Mouse (Mus musculus): Measurements from ENCODE around the gene 9530068E07Rik. TPM values are rescaled to one million over a fixed set of nuclear protein-coding genes. Genes with fewer than 3 reads are reported as not detected.
"Not testable (repeated sequence)": the region's sequence is repeated elsewhere in the genome, so short reads cannot be mapped to it uniquely, and the experiment has no call there.

9530068E07Rik gene
- polyA plus RNA-seq, 1 experiment from 2014 or later, result 185 TPM

DNA sequence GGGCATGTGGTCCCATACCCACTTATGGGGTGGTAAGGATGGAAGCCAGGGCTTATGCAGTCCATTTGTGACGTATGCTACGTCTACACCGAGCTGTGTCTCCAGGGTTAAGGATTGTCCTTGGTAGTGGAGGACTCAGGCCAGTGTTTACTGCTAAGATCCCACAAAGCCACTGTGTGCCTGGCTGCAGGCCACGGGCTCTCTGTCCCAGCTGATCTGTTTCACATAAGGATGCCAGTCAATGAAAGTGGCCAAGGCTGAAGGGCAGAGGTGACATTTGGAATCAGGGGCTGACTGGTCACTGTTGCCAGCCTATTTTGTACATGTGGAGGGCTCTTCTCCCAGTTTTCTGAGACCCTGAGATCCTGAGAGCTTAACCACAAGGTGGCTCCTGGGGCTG, 18.6 kb upstream of the 9530068E07Rik start:
- no peaks in the 10 kb centered on the region for H3K9me3 ChIP-seq
- 88% methylated on average over 4 of the region's 4 CpGs for WGBS
- no peak for ATAC-seq (ENCODE audit: insufficient read depth, low FRiP score, low read depth)

GRCm38 (mm10) chr11:52379241-52379640, 17.0 kb upstream of the 9530068E07Rik start:
- no peak overlapping the region for H3K4me2 ChIP-seq
- no peak for ATAC-seq (ENCODE audit: insufficient read depth, low FRiP score, low read depth)
- no peaks in the 10 kb centered on the region for H3K27me3 ChIP-seq (replicated peaks)
- H3K27ac ChIP-seq, result no peak overlapping the region
- peaks cover 39% of the 10 kb centered on the region for H3K36me3 ChIP-seq
- 93% methylated on average over 3 of the region's 3 CpGs for WGBS
- no peaks in the 10 kb centered on the region for H3K4me1 ChIP-seq
- H3K9me3 ChIP-seq, result no peaks in the 10 kb centered on the region
- no peak overlapping the region for H3K9ac ChIP-seq
- H3K4me3 ChIP-seq (replicated peaks), result no peak overlapping the region

More for the DNA sequence above, 18.6 kb upstream of the 9530068E07Rik start:
- Histone ChIP-seq H3K4me2 (no peak overlapping the region), H3K27me3 (replicated peaks) (no peaks in the 10 kb centered on the region), H3K9ac (no peak overlapping the region), H3K27ac (no peak overlapping the region), H3K4me1 (no peaks in the 10 kb centered on the region), H3K36me3 (peaks cover 29% of the 10 kb centered on the region), H3K4me3 (replicated peaks) (no peak overlapping the region)

DNA sequence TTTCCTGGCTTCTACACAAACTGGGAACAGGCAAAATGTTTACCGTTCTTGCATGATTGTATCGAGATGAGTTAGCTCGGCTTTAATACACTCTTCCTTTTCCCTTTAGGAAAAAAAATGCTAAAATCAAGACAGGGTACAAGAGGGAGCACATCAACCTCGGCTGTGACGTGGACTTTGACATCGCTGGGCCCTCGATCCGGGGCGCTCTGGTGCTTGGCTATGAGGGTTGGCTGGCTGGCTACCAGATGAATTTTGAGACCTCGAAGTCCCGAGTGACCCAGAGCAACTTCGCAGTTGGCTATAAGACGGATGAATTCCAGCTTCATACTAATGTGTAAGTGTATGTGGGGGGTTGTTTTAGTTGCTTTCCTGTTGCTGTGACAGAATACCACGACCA, 12.5 kb upstream of the 9530068E07Rik start:
- Histone ChIP-seq H3K36me3 (peaks cover 40% of the 10 kb centered on the region), H3K27me3 (replicated peaks) (no peaks in the 10 kb centered on the region), H3K27ac (no peak overlapping the region), H3K4me3 (replicated peaks) (no peak overlapping the region), H3K9ac (no peak overlapping the region), H3K4me1 (no peaks in the 10 kb centered on the region), H3K9me3 (no peaks in the 10 kb centered on the region), H3K4me2 (no peak overlapping the region)
- 91% methylated on average over 14 of the region's 14 CpGs for WGBS
- no peak for ATAC-seq (ENCODE audit: insufficient read depth, low FRiP score, low read depth)

DNA sequence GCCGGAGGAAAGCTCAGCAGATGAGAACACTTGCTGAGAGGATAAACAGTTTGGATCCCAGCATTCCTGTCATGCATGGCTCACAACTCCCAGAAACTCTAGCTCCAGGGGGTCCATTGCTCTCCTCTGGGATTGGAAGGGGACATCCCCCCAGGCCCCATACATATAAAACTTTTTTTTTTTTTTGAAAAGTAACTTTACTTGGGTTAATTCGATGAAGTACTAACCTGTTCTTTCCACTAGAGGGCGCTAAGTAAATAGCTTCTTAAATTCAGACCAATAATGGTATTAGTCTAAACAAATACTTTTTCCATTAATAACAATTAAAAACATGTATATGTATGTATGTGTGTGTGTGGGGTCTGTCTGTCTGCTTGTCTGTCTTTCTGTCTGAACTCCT, 11.6 kb upstream of the 9530068E07Rik start:
- 53% methylated on average over 3 of the region's 3 CpGs for WGBS
- Histone ChIP-seq H3K36me3 (peaks cover 44% of the 10 kb centered on the region), H3K4me2 (no peak overlapping the region), H3K9me3 (no peaks in the 10 kb centered on the region), H3K27ac (no peak overlapping the region), H3K4me1 (no peaks in the 10 kb centered on the region), H3K4me3 (replicated peaks) (no peak overlapping the region), H3K27me3 (replicated peaks) (no peaks in the 10 kb centered on the region), H3K9ac (no peak overlapping the region)
- ATAC-seq (ENCODE audit: insufficient read depth, low FRiP score, low read depth), result no peak

DNA sequence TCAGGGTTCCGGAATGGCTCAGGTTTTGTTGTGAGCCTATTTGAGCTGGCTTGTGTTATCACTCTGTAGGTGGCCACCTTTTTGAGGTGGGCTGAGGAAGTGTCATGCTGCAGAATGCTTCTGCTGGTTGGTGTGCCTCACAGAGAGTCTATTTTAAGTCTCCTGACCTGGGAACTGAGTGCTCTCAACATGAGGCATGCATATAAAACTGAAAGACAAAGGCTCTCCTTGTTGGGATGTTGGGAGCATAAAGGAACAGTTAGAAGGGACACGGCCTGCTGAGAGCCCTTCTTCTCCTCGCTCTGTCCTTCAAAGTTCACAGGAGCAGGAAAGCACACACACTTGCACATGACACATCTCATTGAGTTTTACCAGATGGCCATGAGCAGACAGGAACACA, 9.3 kb upstream of the 9530068E07Rik start:
- 93% methylated on average over 3 of the region's 3 CpGs for WGBS
- Histone ChIP-seq H3K9me3 (no peaks in the 10 kb centered on the region), H3K4me2 (no peak overlapping the region), H3K4me1 (no peaks in the 10 kb centered on the region), H3K9ac (no peak overlapping the region), H3K27me3 (replicated peaks) (no peaks in the 10 kb centered on the region), H3K27ac (no peak overlapping the region), H3K36me3 (peaks cover 42% of the 10 kb centered on the region), H3K4me3 (replicated peaks) (no peak overlapping the region)
- ATAC-seq (ENCODE audit: insufficient read depth, low FRiP score, low read depth), result no peak

GRCm38 (mm10) chr11:52388150-52388549, 8.1 kb upstream of the 9530068E07Rik start:
- 88% methylated on average over 12 of the region's 12 CpGs for WGBS
- H3K4me2 ChIP-seq, result no peak overlapping the region
- no peaks in the 10 kb centered on the region for H3K4me1 ChIP-seq
- no peak overlapping the region for H3K9ac ChIP-seq
- ATAC-seq (ENCODE audit: insufficient read depth, low FRiP score, low read depth), result no peak
- H3K9me3 ChIP-seq, result no peaks in the 10 kb centered on the region
- H3K36me3 ChIP-seq, result peaks cover 42% of the 10 kb centered on the region
- H3K27me3 ChIP-seq (replicated peaks), result no peaks in the 10 kb centered on the region
- no peak overlapping the region for H3K4me3 ChIP-seq (replicated peaks)
- no peak overlapping the region for H3K27ac ChIP-seq

DNA sequence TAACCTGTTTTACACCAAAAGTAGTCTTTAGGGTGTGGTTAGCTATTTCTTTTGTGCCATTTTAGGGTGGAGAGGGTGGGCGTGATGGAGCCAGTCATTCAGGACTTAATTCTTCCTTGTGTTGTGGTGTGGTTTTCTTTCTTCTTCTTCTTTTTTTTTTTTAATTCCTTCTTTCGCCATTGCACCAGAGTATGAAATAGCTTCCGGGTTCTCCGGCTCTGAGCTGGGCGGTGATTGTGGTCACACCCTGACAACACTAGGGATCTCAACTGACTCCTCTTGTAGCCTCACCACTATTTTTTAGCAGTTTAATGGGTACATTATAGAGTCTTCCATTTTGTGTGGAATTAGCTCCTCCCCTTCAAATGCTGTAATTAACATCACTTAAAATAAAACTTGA, 7.2 kb upstream of the 9530068E07Rik start:
- not testable (repeated sequence) for H3K4me3 ChIP-seq (replicated peaks); H3K4me1 ChIP-seq; H3K27me3 ChIP-seq (replicated peaks); H3K9me3 ChIP-seq; H3K27ac ChIP-seq; ATAC-seq (ENCODE audit: insufficient read depth, low FRiP score, low read depth); H3K9ac ChIP-seq; H3K4me2 ChIP-seq
- WGBS, result 90% methylated on average over 5 of the region's 5 CpGs
- peaks cover 35% of the 10 kb centered on the region for H3K36me3 ChIP-seq

GRCm38 (mm10) chr11:52389933-52390332, 6.3 kb upstream of the 9530068E07Rik start:
- no peak for ATAC-seq (ENCODE audit: insufficient read depth, low FRiP score, low read depth)
- Histone ChIP-seq H3K9me3 (no peaks in the 10 kb centered on the region), H3K27me3 (replicated peaks) (no peaks in the 10 kb centered on the region), H3K4me2 (no peak overlapping the region), H3K4me1 (no peaks in the 10 kb centered on the region), H3K36me3 (peaks cover 28% of the 10 kb centered on the region), H3K27ac (no peak overlapping the region), H3K9ac (no peak overlapping the region), H3K4me3 (replicated peaks) (no peak overlapping the region)
- 92% methylated on average over 7 of the region's 7 CpGs for WGBS

DNA sequence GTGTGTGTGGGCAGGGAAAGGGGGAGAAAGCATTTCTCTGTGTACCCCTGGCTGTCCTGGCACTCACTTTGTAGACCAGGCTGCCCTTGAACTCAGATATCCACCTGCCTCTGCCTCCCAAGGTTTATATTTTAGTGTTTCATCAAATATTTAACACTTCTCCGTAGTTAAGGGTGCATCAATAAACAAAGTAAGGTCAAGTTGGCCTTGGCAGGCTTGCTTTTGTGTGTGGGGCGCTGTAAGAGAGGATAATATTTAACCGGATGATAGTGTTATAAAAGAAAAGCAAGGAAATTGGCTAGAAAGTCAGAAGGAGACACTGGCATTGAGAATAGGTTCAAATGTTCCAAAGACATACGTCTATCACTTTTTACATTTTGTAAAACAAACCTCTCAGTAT, 1.7 kb upstream of the 9530068E07Rik start:
- Histone ChIP-seq H3K27me3 (replicated peaks) (no peaks in the 10 kb centered on the region), H3K4me1 (peaks cover 3% of the 10 kb centered on the region; the same call in 1 of the 2 replicates), H3K27ac (no peak overlapping the region), H3K9ac (no peak overlapping the region), H3K4me2 (no peak overlapping the region), H3K36me3 (0 out of 2 replicates have a peak, but pooled peaks cover 5% of the 10 kb centered on the region), H3K9me3 (no peaks in the 10 kb centered on the region), H3K4me3 (replicated peaks) (no peak overlapping the region)
- WGBS, result 63% methylated on average over 4 of the region's 4 CpGs
- no peak for ATAC-seq (ENCODE audit: insufficient read depth, low FRiP score, low read depth)

DNA sequence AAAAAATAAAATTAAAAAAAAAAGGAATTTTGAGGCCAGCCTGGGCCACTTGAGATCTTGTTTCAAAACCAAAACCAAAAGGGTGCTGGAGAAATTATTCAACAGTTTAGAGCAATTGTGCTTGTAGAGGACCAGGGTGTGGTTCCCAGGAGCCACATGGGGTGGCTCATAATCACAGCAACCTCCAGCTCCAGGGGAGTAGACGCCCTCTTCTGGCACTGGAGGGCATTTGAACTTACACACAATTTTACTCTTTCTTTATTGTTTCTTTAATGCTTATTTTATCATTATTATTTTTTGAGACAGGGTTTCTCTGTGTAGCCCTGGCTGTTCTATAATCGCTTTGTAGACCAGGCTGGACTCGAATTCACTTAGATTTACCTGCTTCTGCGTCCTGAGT, 885 bp upstream of the 9530068E07Rik start:
- Histone ChIP-seq H3K27ac (no peak overlapping the region), H3K4me2 (no peak overlapping the region; the same call in 1 of the 2 replicates), H3K4me1 (peaks cover 3% of the 10 kb centered on the region; the same call in 1 of the 2 replicates), H3K27me3 (replicated peaks) (no peaks in the 10 kb centered on the region), H3K36me3 (no peaks in the 10 kb centered on the region), H3K9me3 (no peaks in the 10 kb centered on the region), H3K4me3 (replicated peaks) (no peak overlapping the region), H3K9ac (no peak overlapping the region)
- no peak for ATAC-seq (ENCODE audit: insufficient read depth, low FRiP score, low read depth)
- 29% methylated on average over 4 of the region's 4 CpGs for WGBS

DNA sequence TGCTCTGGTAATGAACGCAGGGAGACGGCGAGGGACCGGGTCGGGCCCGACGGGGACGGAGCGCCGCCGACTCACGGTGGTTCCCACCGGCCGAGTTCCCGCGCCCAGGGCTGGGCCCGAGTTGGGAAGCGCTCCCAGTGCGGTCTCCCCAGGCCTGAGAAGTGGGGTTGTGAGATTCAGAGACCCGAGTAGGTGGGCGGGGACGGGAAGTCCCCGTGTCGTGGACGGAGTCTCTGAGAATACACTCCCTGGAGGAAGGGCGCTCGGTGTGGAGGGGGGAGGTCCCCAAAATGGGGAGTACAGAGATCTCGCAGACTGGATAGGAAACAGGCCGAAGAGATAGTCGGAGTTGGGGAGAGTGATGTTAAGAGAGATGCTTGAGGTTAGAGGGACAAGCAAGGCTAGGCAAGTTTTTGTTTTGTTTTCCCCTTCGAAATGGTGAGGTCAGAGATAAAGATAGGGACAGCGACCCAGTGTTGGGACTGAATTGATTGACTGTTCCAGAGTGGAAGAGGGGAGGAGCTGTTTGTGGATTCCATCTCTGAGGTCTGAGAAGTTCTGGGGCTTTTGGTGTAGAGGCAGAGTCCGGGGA, 465 bp downstream of the 9530068E07Rik start:
- under 1% methylated on average over 33 of the region's 33 CpGs for WGBS
- Histone ChIP-seq H3K9me3 (no peaks in the 10 kb centered on the region), H3K4me1 (peaks cover 3% of the 10 kb centered on the region; the same call in 1 of the 2 replicates), H3K27me3 (replicated peaks) (no peaks in the 10 kb centered on the region), H3K27ac (peak overlapping the region; percentile 87), H3K4me2 (peak overlapping the region; percentile 66), H3K9ac (peak overlapping the region; percentile 83), H3K4me3 (replicated peaks) (peak overlapping the region; percentile 68), H3K36me3 (no peaks in the 10 kb centered on the region)
- ATAC-seq (ENCODE audit: insufficient read depth, low FRiP score, low read depth), result peak; percentile 62; the same call in 1 of the 2 replicates

DNA sequence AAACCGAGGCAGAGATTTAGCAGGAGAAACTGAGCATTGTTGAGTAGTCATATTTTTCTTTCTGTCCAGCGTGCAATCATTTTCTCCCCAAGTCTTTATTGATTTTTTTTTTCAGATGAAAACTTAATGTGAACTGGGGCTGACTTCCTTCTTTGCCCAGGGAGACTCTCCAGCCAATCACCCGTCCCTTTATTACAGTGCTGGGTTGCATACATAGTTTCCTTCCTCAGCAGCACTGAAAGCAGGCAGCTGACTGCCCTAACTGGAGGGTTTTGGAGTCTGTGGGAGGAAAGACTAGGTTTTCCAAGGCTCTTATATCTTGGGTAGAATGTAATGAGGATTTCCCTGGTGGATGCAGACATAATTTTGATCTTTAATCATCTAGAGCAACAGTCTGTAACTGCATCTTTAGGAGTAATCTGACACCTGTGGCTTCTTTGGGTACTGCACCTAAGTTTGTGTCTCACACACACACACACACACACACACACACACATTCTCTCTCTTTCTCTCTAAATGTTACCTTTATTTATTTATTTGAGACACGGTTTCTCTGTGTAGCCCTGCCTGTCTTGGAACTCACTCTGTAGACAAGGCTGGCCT, 1.3 kb downstream of the 9530068E07Rik start:
- no peak overlapping the region for H3K9ac ChIP-seq
- no peak for ATAC-seq (ENCODE audit: insufficient read depth, low FRiP score, low read depth)
- 0 out of 2 replicates have a peak overlapping the region, but pooled peaks have one; percentile 87 for H3K27ac ChIP-seq
- H3K4me1 ChIP-seq, result peaks cover 3% of the 10 kb centered on the region; the same call in 1 of the 2 replicates
- WGBS, result 77% methylated on average over 4 of the region's 4 CpGs
- H3K9me3 ChIP-seq, result no peaks in the 10 kb centered on the region
- peak overlapping the region; percentile 66 for H3K4me2 ChIP-seq
- no peaks in the 10 kb centered on the region for H3K27me3 ChIP-seq (replicated peaks)
- H3K36me3 ChIP-seq, result no peaks in the 10 kb centered on the region
- peak overlapping the region; percentile 68 for H3K4me3 ChIP-seq (replicated peaks)

Measured in stomach, embryonic 15.5 days (tissue).